Mouse (Mus musculus): ENCODE results near the gene Prnp.

GRCm38 (mm10) chr2:131976663-131977062 is 66.9 kb downstream of the Prnp start:
- TF ChIP-seq POLR2A (IDR thresholded peaks at IDR 0.05; ENCODE audit: low read depth, low read length) (no peak), CTCF (conservative IDR thresholded peaks at IDR 0.05; ENCODE audit: insufficient read depth, insufficient read length, low read depth, low read length) (no peak)

All from kidney, adult 2 months (tissue).